Mouse (Mus musculus) skeletal muscle tissue, adult 2 months (tissue): ENCODE data around the gene Frmpd4.

Source experiments
- DNase-seq: peaks from one replicate; pipeline ENCODE4 v3.0.0-alpha.2; 2012; ENCODE audit warnings: low read depth, low spot score

Gene Frmpd4

DNA sequence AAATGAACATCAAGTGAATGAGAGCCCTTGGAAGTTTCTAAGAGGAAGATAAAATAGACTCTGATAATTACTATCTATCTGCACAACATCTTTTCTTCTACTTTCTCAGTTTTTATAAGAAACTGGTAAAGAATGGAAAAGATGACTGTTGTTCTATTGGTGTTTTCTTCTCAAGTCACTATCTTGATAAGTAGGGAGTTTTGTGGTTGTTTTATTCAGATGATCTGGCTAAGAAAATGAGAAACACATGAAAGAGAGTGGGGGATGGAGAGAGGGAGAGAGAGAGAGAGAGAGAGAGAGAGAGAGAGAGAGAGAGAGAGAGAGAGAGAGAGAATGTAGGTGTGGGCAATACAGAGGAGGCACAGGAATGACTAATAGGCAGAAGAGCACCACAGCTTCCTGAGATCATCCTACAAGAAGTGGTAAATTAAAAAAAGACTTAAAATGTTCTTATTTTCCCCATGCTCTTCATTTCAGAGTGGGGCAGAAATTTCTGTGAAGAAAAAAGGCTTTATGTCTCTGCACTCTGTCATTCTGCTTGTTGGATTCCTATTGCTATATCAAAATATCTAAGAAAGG lies 979.3 kb downstream of the Frmpd4 start:
- no peak for DNase-seq

GRCm38 (mm10) chrX:167552827-167553226 lies 1024.2 kb downstream of the Frmpd4 start:
- no peak for DNase-seq

DNA sequence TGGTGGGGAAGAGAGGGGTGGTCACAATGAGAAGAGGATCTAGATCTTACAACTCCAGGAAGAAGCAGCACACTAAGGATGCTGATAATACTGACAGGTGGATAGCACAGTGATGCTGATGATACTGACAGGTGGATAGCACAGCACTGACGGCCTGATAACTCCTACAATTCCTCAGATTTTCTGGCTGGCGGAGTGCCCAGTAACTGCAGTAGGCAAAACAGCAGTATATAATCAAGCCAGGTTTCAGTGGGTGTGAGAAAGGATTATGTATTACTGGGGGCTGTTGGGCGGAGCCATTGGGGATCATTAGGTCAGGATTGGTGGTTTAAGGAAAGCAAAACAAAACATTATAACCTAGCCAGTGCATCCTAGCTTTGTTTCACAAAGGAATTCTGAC lies 1053.9 kb downstream of the Frmpd4 start:
- DNase-seq, result no peak

DNA sequence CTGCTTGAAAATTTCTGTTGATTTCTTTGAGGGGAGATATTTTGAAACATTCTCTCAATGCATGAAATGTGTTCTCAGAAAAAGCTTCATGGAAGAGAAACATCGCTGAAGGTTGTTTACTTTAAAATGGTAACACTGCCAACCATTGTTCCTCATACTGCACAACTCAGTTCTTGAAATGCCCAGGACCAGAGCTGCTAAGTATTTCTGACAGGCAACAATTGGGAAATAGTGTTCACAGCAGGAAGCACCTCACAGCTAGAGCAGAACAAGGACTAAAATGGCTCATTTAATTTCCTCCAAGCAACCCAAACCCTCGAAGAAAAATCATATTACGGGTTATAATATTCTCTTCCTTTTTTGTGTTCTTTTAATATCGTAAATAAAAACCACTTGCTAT lies 1054.5 kb downstream of the Frmpd4 start:
- no peak for DNase-seq

- no peak for DNase-seq
These were observed 1058.6 kb downstream of the Frmpd4 start for GRCm38 (mm10) chrX:167518440-167518839.

DNA sequence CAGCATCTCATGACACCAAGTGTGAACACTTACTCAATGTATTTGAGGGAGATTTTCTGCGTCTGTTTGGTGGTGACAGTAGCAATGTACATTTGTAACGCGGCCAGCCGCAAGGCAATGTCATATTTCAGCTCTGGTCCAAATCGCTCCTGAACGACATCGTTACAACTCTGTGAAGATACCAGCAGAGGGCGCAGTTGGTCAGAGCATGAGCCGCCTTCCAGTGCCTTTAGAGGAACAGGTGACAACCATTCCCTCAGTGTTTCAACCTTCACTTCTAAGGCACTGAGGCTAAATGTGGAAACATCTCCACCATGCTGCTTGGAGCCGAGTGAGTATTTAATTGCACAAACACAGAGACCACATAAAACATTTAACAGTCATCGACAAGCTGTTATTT lies 1079.3 kb downstream of the Frmpd4 start:
- peak; percentile 0 for DNase-seq

GRCm38 (mm10) chrX:167492265-167492664 lies 1084.8 kb downstream of the Frmpd4 start:
- DNase-seq, result no peak

GRCm38 (mm10) chrX:167491589-167492207 lies 1085.3 kb downstream of the Frmpd4 start:
- no peak for DNase-seq

- no peak for DNase-seq
These were observed 1093.4 kb downstream of the Frmpd4 start for GRCm38 (mm10) chrX:167483409-167484177.

GRCm38 (mm10) chrX:167477636-167478035 lies 1099.4 kb downstream of the Frmpd4 start:
- DNase-seq, result no peak

GRCm38 (mm10) chrX:167434883-167435282 lies 1142.1 kb downstream of the Frmpd4 start:
- no peak for DNase-seq

DNA sequence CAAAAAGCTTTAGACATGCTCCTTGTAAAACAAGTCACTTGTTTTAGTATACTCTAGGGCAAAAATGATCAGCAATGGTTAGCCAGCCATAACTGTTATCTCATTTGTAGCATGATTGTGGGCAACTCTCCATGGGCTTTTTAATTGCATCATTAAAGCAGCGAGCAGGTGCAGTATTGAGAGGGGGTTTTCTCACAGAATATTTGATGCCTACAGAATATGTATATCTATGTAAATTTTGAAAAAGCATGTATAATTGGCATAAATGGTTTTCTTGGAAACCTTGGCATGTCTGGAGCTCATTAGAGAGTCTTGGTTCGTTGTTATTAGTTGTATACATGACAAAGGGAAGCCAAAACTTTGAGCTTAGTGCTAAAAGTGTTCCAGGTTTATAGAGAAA lies 1143.1 kb downstream of the Frmpd4 start:
- DNase-seq, result no peak
